Mouse (Mus musculus) neural tube, embryonic 11.5 days (tissue): Measurements from ENCODE around the gene Bdkrb1. TPM values are rescaled to one million over a fixed set of nuclear protein-coding genes. Genes with fewer than 3 reads are reported as not detected.

ENCODE experiments used
- ATAC-seq: fragments of 200-750 bp; cut with Nextera tagmentation; 2 replicates; pipeline ENCODE4 v1.8.0; 2017; ENCODE audit warnings: moderate number of reproducible peaks, mild to moderate bottlenecking, moderate TSS enrichment, moderate library complexity; ENCODE audit not compliant: insufficient read depth, low FRiP score, low TSS enrichment
- DNase-seq: peaks from one replicate; pipeline ENCODE4 v3.0.0-alpha.2; 2015; ENCODE audit warnings: low spot score
- H3K27ac ChIP-seq: fragments of 300-500 bp; sonication (generic); 2 replicates; pipeline ENCODE4 v1.5.1; 2014; ENCODE audit warnings: low read depth, mild to moderate bottlenecking, low read length
- H3K27me3 ChIP-seq: fragments of 300-500 bp; sonication (generic); 2 replicates; pipeline ENCODE4 v1.6.1; 2014; ENCODE audit warnings: mild to moderate bottlenecking, low read length, mixed read lengths; ENCODE audit not compliant: control insufficient read depth, insufficient read depth
- H3K36me3 ChIP-seq: fragments of 300-500 bp; sonication (generic); 2 replicates; pipeline ENCODE4 v1.6.1; 2014; ENCODE audit warnings: mild to moderate bottlenecking, low read length, moderate library complexity, mixed read lengths; ENCODE audit not compliant: control insufficient read depth, insufficient read depth
- H3K4me1 ChIP-seq: fragments of 300-500 bp; sonication (generic); 2 replicates; pipeline ENCODE4 v1.6.1; 2014; ENCODE audit warnings: low read length, mixed read lengths; ENCODE audit not compliant: control insufficient read depth, insufficient read depth
- H3K4me2 ChIP-seq: fragments of 300-500 bp; sonication (generic); 2 replicates; pipeline ENCODE4 v1.6.1; 2014; ENCODE audit warnings: low read depth, mild to moderate bottlenecking, moderate library complexity
- H3K4me3 ChIP-seq: fragments of 300-500 bp; sonication (generic); 2 replicates; pipeline ENCODE4 v1.5.1; 2014; ENCODE audit warnings: low read depth, low read length
- H3K9ac ChIP-seq: fragments of 300-500 bp; sonication (generic); 2 replicates; pipeline ENCODE4 v1.6.1; 2014; ENCODE audit warnings: mild to moderate bottlenecking, low read length
- H3K9me3 ChIP-seq: fragments of 300-500 bp; sonication (generic); 2 replicates; pipeline ENCODE4 v1.6.1; 2016; ENCODE audit warnings: low read length; ENCODE audit not compliant: control insufficient read depth
- WGBS: fragments of 180-500 bp; shearing (Covaris S2); extraction: QIAGEN DNeasy Blood & Tissue Kit; methylation state at CpG from one replicate; pipeline ENCODE4 v1.1.7; 2014; 5-methylcytosine and 5-hydroxymethylcytosine counted together
- polyA plus RNA-seq: library from polyadenylated mRNA; unstranded; fragments of >200 nt; fragmentation: Nextera tagmentation; extraction: Ambion mirVana; gene quantifications from 2 replicates; pipeline ENCODE4 v1.2.1, GENCODE M21; 2014

The Bdkrb1 gene
- polyA plus RNA-seq, 1 experiment from 2014 or later: 0.23 TPM

GRCm38 (mm10) chr12:105587526-105587925 lies 15.4 kb upstream of the Bdkrb1 start:
- Histone ChIP-seq H3K9ac (no peak overlapping the region), H3K4me2 (no peak overlapping the region), H3K4me1 (0 out of 2 replicates have a peak, but pooled peaks cover 3% of the 10 kb centered on the region), H3K36me3 (no peaks in the 10 kb centered on the region), H3K27ac (no peak overlapping the region), H3K9me3 (no peaks in the 10 kb centered on the region), H3K4me3 (no peak overlapping the region), H3K27me3 (no peaks in the 10 kb centered on the region)
- no peak for ATAC-seq
- no peak for DNase-seq
- WGBS: 90% methylated on average over 8 of the region's 8 CpGs

GRCm38 (mm10) chr12:105590786-105591185 lies 12.1 kb upstream of the Bdkrb1 start:
- Histone ChIP-seq H3K27ac (no peak overlapping the region), H3K4me2 (no peak overlapping the region), H3K27me3 (no peaks in the 10 kb centered on the region), H3K4me3 (no peak overlapping the region), H3K9me3 (no peaks in the 10 kb centered on the region), H3K4me1 (no peaks in the 10 kb centered on the region), H3K36me3 (no peaks in the 10 kb centered on the region), H3K9ac (no peak overlapping the region)
- no peak for ATAC-seq
- 81% methylated on average over 7 of the region's 7 CpGs for WGBS
- DNase-seq: no peak

- H3K4me2 ChIP-seq: no peak overlapping the region
- ATAC-seq: no peak
- no peak overlapping the region for H3K4me3 ChIP-seq
- no peaks in the 10 kb centered on the region for H3K27me3 ChIP-seq
- H3K4me1 ChIP-seq: no peaks in the 10 kb centered on the region
- H3K27ac ChIP-seq: no peak overlapping the region
- DNase-seq: no peak
- H3K36me3 ChIP-seq: no peaks in the 10 kb centered on the region
- WGBS: 96% methylated on average over 23 of the region's 23 CpGs
- no peak overlapping the region for H3K9ac ChIP-seq
- H3K9me3 ChIP-seq: no peaks in the 10 kb centered on the region
These were observed 10.5 kb upstream of the Bdkrb1 start for GRCm38 (mm10) chr12:105592361-105592761.

- Histone ChIP-seq H3K4me1 (no peaks in the 10 kb centered on the region), H3K4me2 (no peak overlapping the region), H3K4me3 (no peak overlapping the region), H3K9ac (no peak overlapping the region), H3K36me3 (no peaks in the 10 kb centered on the region), H3K27ac (no peak overlapping the region), H3K27me3 (no peaks in the 10 kb centered on the region), H3K9me3 (no peaks in the 10 kb centered on the region)
- 66% methylated on average over 4 of the region's 4 CpGs for WGBS
- ATAC-seq (no peak), DNase-seq (no peak)
These were observed 9.4 kb upstream of the Bdkrb1 start for GRCm38 (mm10) chr12:105593471-105593870.

GRCm38 (mm10) chr12:105597135-105597534 lies 5.8 kb upstream of the Bdkrb1 start:
- no peak overlapping the region for H3K27ac ChIP-seq
- H3K27me3 ChIP-seq: no peaks in the 10 kb centered on the region
- H3K9me3 ChIP-seq: no peaks in the 10 kb centered on the region
- DNase-seq (no peak), ATAC-seq (no peak)
- no peak overlapping the region for H3K9ac ChIP-seq
- H3K4me3 ChIP-seq: no peak overlapping the region
- H3K4me2 ChIP-seq: no peak overlapping the region
- no peaks in the 10 kb centered on the region for H3K4me1 ChIP-seq
- H3K36me3 ChIP-seq: no peaks in the 10 kb centered on the region
- 87% methylated on average over 8 of the region's 8 CpGs for WGBS

- no peak for ATAC-seq
These were observed 4.4 kb upstream of the Bdkrb1 start for GRCm38 (mm10) chr12:105598503-105598902.

GRCm38 (mm10) chr12:105599098-105599497 lies 3.8 kb upstream of the Bdkrb1 start:
- Histone ChIP-seq H3K4me3 (no peak overlapping the region), H3K4me1 (no peaks in the 10 kb centered on the region), H3K36me3 (no peaks in the 10 kb centered on the region), H3K4me2 (no peak overlapping the region), H3K9me3 (no peaks in the 10 kb centered on the region), H3K27ac (no peak overlapping the region), H3K27me3 (no peaks in the 10 kb centered on the region), H3K9ac (no peak overlapping the region)
- DNase-seq: no peak
- WGBS: 53% methylated on average over 5 of the region's 5 CpGs
- ATAC-seq: no peak

More at GRCm38 (mm10) chr12:105598503-105598902, 4.4 kb upstream of the Bdkrb1 start:
- Histone ChIP-seq H3K4me3 (no peak overlapping the region), H3K27me3 (no peaks in the 10 kb centered on the region), H3K4me1 (no peaks in the 10 kb centered on the region), H3K27ac (no peak overlapping the region), H3K9me3 (no peaks in the 10 kb centered on the region), H3K9ac (no peak overlapping the region), H3K36me3 (no peaks in the 10 kb centered on the region), H3K4me2 (no peak overlapping the region)
- whole genome bisulfite sequencing: 77% methylated on average over 10 of the region's 10 CpGs
- DNase-seq: no peak

- Histone ChIP-seq H3K9ac (no peak overlapping the region), H3K4me3 (no peak overlapping the region), H3K4me2 (no peak overlapping the region), H3K27me3 (no peaks in the 10 kb centered on the region), H3K9me3 (no peaks in the 10 kb centered on the region), H3K36me3 (no peaks in the 10 kb centered on the region), H3K27ac (no peak overlapping the region), H3K4me1 (no peaks in the 10 kb centered on the region)
- DNase-seq (no peak), ATAC-seq (no peak)
- 77% methylated on average over 6 of the region's 6 CpGs for WGBS
These were observed 1.3 kb upstream of the Bdkrb1 start for GRCm38 (mm10) chr12:105601586-105601985.

- ATAC-seq (no peak), DNase-seq (no peak)
- H3K4me3 ChIP-seq: no peak overlapping the region
- no peak overlapping the region for H3K9ac ChIP-seq
- no peaks in the 10 kb centered on the region for H3K4me1 ChIP-seq
- H3K36me3 ChIP-seq: no peaks in the 10 kb centered on the region
- WGBS: 92% methylated on average over 11 of the region's 11 CpGs
- no peak overlapping the region for H3K27ac ChIP-seq
- no peaks in the 10 kb centered on the region for H3K9me3 ChIP-seq
- no peak overlapping the region for H3K4me2 ChIP-seq
- H3K27me3 ChIP-seq: no peaks in the 10 kb centered on the region
These were observed 1.0 kb downstream of the Bdkrb1 start for GRCm38 (mm10) chr12:105603904-105604303.
